Mouse (Mus musculus): ENCODE measurements around the gene Alpk3.

- no peak for TF ChIP-seq POLR2A (IDR thresholded peaks at IDR 0.05; ENCODE audit: borderline replicate concordance, extremely low read depth, low read depth, low read length)
- no peak for TF ChIP-seq CTCF (IDR thresholded peaks at IDR 0.05; ENCODE audit: insufficient read depth, low read length)
These were observed 706 bp downstream of the Alpk3 start for GRCm38 (mm10) chr7:81057901-81058711.
